Mouse (Mus musculus) ES-E14 (cell line): ENCODE measurements at regions not wholly inside any gene's neighbourhood (a gene's known extent, or its start where the extent isn't known, plus 50 kb on each side); places are given as distances from the start of the nearest gene placed in this dataset.

Source experiments
- CHD2 ChIP-seq: IDR thresholded peaks from 2 replicates; pipeline ENCODE4 v1.6.1; 2014; ENCODE audit warnings: mild to moderate bottlenecking, low read depth, low read length, inconsistent platforms
- HCFC1 ChIP-seq: IDR thresholded peaks from 2 replicates; pipeline ENCODE4 v1.6.1; 2012; ENCODE audit warnings: low read length, inconsistent platforms, borderline replicate concordance; ENCODE audit not compliant: insufficient read depth
- MAFK ChIP-seq: IDR thresholded peaks from 2 replicates; pipeline ENCODE4 v1.6.1; 2014; ENCODE audit warnings: mild to moderate bottlenecking, low read depth, low read length, inconsistent platforms; ENCODE audit not compliant: insufficient read depth
- ZC3H11A ChIP-seq: IDR thresholded peaks from 2 replicates; pipeline ENCODE4 v1.6.1; 2012; ENCODE audit warnings: low read depth, mild to moderate bottlenecking, inconsistent platforms, low read length, borderline replicate concordance
- ZNF384 ChIP-seq: IDR thresholded peaks from 2 replicates; pipeline ENCODE4 v1.6.1; 2012; ENCODE audit warnings: low read depth, low read length, inconsistent platforms

DNA sequence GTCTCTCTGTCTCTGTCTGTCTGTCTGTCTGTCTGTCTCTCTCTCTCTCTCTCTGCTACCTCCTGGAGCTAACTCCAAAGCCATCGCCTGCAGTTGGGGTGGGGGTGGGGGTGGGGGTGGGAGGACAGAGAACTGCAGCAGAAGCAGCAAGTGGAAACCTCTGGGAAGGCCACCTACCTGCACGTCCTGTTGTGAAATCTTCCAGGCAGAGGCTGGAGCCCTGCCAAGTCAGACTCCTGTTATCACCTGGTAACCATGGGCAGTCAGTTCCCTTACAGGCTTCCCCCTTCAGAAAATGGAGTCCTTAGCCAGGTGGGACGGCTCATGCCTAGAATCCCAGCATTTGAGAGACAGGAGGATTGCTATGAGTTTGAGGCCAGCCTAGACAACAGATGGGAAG, 361.8 kb downstream of the Bcor start:
- TF ChIP-seq CHD2: no peak
- TF ChIP-seq MAFK: no peak
- no peak for TF ChIP-seq ZNF384
- TF ChIP-seq ZC3H11A: no peak
- no peak for TF ChIP-seq HCFC1
